Mouse (Mus musculus) c-Kit-positive CD71-positive TER-119-negative erythroid progenitor cells, embryonic 14.5 days (primary cell): Measurements from ENCODE around the gene Thtpa.

ENCODE experiments used
- DNase-seq: peaks from one replicate; pipeline ENCODE4 v3.0.0-alpha.2; 2013; ENCODE audit warnings: low read depth

Gene Thtpa

GRCm38 (mm10) chr14:55105836-55106809 is 11.5 kb downstream of the Thtpa start, which contains the start of gene Ap1g2:
Gene Ap1g2, minus strand, starts transcription at chr14:55106593.
- peak; percentile 80 for DNase-seq

- DNase-seq, result no peak
These were observed 12.4 kb downstream of the Thtpa start for GRCm38 (mm10) chr14:55106990-55107389.

GRCm38 (mm10) chr14:55108202-55108870 is 13.8 kb downstream of the Thtpa start:
- no peak for DNase-seq

DNA sequence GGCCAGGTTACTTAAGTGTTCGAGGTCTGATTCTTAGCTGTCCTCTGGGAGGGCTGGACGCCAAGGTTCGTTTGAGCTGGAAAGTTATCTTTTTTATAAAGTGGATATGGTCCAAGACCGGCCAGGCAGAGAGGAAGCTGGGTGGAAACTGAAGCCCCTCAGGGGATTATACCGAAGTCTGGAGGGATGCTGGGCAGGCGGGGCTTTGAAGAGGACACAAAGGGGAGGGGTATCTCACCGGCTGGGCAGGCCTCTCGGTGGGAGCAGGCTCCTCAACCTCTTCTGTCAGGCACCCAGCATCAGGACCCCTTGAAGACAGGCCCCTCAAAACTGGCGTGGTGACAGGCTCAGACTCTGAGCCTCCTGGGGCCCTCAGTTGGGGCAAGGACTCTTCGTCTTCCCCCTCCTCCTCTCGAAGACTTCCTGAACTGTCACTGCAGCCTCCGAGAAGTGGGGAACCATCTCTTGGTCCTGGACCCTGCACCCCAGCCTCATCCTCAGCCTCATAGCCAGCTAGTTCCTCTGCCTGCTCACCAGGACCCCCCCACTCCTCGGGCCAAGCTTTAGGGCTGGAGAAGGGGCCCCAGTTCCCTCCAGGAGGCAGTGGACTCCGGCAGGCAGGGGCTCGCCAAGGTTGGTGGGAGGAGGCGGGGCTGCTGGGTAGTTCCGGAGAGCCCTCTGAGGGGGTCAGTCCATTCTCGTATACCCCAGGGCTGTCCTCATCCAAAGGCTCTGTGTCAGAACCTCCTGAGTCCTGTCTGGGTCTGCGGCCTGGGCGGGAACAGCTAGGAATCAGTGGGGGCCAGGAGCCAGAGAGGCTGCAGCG is 14.7 kb downstream of the Thtpa start:
- DNase-seq, result no peak

- no peak for DNase-seq
These were observed 15.5 kb downstream of the Thtpa start for GRCm38 (mm10) chr14:55110076-55110475.

- no peak for DNase-seq
These were observed 17.1 kb downstream of the Thtpa start for GRCm38 (mm10) chr14:55111720-55112119.

- no peak for DNase-seq
These were observed 18.9 kb downstream of the Thtpa start for GRCm38 (mm10) chr14:55113351-55113974.

GRCm38 (mm10) chr14:55113975-55114645 is 19.5 kb downstream of the Thtpa start:
- DNase-seq, result no peak

DNA sequence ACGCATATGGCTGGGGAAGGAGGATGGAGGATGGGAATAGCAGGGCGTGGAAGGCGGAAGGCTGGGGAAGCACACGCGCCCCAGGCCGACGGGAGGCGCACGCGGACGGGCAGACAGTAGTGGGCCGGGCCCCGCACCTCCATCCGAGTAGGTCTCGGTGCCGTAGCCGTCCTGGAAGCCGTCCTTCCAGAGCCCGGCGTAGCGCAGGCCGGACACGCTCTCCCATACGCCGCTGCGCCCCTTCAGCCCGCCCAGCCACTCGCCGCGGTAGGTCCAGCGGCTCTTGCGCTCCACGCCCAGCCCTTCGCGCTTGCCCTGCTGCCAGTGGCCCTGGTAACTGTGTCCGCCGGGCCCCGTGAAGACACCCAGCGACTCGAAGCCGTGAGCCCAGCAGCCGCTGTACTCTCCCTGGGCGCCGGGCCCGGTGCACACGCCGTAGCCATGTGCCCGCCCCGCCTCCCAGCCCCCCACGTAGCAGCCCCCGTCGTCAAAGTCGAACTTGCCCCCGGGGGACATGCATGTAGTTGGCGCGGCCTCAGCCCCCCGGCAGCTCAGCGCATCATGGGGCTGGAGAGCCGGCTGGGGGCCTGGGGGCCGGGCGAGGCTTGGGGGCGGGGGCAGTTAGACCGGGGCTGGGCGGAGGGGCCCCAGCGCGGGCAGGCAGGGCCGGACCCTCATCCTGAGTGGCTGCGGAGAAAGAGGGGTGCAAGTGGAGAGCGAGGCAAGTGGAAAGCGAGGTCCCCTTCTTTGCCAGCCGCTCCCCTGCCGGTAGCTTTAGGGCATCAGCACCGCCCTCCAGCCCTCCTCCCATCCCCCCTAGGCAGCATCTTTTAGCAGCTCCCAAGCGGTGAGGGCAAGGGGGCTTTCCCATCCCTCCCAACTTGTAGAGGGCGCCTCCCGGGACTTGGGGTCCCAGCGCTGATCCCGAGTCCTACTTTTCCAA is 20.4 kb downstream of the Thtpa start:
- DNase-seq, result no peak

DNA sequence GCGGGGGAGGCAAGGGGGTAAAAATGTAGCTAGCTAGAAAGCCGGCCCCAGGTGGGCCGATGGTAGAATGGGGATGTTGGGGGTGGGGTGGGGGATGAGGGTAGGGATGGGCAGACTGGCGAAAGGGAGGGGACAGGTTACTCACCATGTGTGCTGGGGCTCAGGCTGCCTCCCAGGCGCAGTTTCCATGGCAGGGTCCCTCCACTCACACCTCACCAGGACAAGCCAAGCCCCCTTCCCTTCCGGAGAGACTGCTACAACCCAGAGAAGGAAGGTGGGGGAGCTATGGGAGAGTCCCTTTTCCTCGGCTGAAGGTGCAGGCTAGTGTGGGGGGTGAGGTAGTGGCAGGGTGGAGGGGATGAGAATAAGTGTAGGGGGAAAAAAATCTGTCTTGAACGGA is 21.3 kb downstream of the Thtpa start:
- no peak for DNase-seq

DNA sequence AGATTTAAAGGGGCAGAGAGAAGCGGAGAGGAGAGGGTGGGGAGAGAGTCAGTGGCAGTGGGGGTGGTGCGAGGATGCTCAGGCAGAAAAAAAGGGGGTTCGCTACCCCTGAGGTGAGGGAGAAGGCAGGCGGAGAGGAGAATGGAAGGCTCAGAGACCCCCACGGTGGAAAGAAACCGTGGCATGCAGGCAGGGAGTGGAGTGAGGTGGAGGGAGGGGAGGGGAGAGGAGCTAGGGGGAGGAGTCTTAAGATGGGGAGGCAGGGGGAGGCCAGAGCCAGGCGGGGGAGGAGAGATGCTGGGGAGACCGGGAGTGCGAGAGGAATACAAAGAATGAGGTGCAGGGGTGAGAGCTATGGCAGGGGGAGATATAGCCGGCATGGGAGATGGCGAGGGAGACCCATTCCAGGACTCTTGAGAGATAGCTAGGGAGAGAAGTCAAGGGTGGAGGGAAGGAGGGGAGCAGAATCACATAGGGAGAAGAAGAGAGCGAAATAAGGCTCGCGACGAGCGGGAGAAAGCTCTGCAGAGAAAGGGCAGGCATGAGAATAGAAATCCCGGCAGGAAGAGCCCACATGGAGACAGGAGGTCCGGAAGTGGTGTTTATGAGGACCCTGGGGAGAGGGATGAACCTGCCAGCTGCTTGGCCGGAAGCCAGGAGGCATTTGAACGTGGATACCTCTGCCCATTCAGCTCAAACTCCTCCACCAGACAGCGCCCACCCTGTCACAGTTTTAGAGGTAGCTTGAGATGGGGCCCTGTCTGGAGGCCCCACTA is 22.0 kb downstream of the Thtpa start, which contains the start of gene Jph4:
Gene Jph4, minus strand, starts transcription at position 511 of the 776 bp plus-strand sequence.
- DNase-seq, result no peak

DNA sequence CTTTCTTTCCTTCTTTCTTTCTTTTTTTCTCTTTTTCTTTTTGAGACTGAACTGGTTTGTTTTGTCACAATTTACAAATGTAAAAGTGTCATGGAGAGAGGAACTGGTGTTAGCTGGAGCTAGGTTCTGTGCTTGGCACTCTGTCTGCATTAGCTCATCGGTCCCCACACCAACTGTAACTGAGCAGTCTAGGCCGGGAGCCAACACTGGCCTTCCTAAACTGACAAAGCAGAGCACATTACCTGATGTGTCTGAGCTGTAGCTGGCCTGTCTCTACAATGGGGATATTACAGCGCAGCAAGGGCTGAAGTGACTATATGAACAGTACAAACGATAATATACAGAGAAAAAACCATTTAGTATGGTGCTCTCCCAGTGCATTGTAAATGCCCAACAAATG is 24.3 kb downstream of the Thtpa start:
- no peak for DNase-seq

DNA sequence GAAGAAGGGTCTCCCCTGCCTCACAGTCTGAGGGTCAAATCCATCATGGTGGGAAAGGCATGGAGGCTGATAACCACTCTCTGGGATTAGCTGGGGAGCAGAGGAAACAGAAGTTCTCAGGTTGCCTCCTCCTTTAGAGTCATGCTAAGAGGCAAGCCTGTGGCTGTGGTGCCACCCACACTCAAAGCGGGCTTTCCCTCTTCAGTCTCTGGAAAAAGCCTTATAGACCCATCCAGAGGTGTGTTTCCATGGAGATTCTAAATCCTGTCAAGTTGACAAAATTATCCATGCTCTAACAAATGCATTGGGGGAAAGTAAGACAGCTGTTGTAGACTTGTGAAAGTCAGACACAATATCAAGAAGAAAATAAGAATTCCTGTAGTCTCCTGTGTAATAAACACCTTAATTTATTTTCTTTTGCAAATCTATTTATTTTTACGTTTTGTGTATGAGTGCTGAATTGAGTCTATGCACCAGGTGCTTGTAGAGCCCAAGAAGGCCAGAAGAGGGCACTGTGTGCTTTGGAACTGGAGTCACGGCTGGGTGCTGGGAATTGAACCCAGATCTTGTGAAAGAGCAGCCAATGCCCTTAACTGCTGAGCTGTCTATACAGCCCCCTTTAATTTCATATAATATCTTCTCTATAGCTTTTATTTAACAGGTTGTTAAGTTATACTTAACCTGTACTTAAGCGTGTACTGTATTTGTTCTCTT is 25.0 kb downstream of the Thtpa start:
- DNase-seq, result no peak

DNA sequence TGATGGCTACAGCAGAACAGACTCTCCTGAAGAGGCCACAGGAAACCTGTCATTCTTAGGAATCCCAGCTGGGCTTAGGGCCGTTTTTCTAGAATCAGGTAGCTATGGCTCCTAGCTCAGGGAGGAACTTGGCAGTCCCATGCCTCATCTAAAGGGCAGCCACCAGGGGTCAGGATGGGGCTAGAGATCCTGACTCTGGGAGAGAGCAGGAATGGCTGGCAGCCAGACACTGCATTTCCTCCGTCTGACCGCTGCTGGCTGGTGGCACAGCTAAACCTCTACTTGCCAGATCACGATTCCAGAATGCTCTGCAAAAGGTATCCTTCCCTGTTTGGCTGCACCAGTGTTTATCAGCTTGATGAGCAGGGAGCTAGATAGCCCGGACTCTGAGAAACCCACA is 27.4 kb downstream of the Thtpa start:
- DNase-seq, result no peak

- no peak for DNase-seq
These were observed 27.8 kb downstream of the Thtpa start for GRCm38 (mm10) chr14:55122359-55122758.

- no peak for DNase-seq
These were observed 31.1 kb downstream of the Thtpa start for GRCm38 (mm10) chr14:55125711-55126110.

DNA sequence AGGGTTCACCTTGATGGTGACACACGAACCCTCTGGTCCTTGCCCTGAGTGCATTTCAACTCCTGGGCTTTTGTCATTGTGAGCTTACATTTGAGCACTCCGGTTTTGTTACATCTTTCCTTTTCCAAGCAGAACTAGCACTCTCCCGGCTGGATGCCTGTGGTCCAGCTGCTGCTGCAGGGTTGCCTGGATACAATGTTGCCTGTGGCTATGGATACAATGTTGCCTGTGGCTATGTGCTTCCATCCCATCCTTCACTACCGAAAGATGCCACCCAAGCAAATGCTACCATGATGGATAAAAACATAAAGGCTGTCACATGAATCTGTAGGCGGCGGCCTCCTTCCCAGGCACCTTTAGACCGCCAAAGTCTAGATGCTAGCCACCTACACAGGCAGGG is 31.9 kb downstream of the Thtpa start:
- no peak for DNase-seq

GRCm38 (mm10) chr14:55135676-55136075 is 41.1 kb downstream of the Thtpa start:
- DNase-seq, result no peak

DNA sequence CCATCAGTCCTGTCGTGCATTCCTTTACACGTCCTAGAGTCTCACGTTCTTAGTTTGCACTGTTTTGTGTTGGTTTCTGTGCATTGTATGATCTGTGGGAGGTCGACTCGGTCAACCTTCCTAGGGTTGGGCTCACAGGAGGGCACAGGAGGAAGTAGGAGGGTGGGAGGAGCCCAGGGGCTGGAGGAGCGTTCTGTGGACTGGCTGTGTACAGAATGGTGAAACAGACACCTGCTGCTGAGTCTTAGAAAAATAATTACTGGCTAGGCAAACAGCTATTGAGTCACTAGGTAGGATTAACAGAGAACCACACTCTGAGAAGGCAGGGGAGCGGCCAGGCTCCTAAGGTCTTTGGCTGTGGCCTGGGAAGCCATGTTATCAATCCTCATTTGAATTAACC is 44.7 kb downstream of the Thtpa start:
- no peak for DNase-seq
